Mouse (Mus musculus) lung, postnatal 36 days (tissue): Measurements from ENCODE around the gene Tesk1.
"Not testable (repeated sequence)": the region's sequence is repeated elsewhere in the genome, so short reads cannot be mapped to it uniquely, and the experiment has no call there.

Experiments used
- DNase-seq: peaks from one replicate; pipeline ENCODE4 v3.0.0; 2022; ENCODE audit warnings: mixed read lengths

Tesk1 gene

DNA sequence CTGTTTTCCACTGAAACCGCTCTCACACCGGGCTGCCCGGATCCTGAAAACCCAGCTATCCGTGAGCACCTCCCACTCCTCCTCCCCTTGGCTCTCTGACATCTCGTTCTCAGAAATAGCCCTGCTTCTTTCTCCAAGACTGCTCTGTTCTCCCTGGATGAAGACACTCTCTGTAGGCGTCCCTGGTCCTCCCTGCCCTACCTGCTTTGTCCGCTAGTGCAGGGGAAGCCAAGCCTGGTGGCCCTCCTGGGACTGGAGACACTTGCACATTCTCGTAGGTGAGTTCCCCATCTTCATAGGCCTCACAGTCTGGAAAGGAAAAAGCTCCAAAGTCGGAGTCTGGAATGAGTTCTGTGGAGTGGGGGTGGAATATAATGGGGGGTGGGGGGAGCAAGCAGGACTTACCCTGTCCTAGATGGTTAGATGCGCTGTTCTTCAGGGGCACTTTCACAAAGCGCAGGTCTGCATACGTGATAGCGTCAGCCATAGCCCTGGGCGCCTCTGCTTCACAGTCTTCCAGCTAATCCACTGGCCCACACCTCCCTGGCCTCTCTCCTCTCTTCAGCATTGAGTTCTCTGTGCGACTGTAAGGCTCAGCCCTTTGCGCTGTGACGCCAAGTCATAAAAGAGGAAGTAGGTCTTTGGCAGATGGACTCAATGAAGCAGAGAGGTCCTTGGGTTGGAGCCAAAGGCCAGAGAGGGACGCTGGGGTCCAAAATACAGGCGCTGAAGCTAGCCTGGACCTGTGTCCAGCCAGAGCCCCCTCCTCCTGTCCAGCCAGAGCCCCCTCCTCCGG is 12.5 kb downstream of the Tesk1 start, which contains the start of gene Cd72:
Gene Cd72 (minus strand): TSS at position 588 of the 796 bp plus-strand sequence.
- DNase-seq: peak; percentile 31

GRCm38 (mm10) chr4:43456470-43456869 is 14.7 kb downstream of the Tesk1 start:
- DNase-seq: peak; percentile 34

DNA sequence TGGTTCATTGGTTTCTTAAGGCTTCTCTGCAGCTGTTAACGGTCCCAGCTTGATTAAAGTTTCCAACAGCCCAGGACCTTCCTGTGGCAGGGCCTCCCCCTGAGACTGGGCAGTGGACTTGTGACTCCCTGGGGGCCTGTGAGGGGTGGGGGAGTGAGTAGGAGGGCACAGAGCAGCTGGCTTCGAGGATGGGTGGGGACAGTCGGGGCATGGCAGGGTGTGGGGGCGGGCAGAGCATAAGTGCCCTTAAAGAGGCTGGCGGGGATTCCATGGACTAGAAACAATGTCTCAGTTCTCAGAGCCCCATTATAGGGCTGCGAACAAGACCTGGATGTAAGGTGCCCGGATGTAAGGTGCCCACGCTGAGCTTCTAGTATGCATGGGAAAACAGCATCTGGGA is 15.4 kb downstream of the Tesk1 start:
- no peak for DNase-seq

DNA sequence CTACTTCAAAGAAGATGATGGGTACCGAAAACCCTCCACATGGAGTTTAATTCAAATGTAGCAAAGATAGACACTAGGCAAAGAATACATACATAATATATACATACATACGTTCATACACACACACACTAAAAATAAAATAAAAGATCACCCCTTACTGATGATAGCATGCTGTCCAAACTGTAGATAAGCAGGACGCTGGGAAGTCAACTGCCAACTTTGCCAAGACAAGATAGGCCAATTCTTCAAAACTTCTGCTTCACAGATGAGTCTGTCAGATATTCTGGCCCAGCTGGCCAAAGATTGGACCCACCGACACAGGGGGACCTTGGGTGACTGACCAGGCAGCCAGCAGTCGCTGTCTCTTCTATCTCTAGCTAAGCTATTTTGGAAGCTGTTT is 21.4 kb downstream of the Tesk1 start:
- no peak for DNase-seq

GRCm38 (mm10) chr4:43465935-43466334 is 24.2 kb downstream of the Tesk1 start:
- DNase-seq: no peak

DNA sequence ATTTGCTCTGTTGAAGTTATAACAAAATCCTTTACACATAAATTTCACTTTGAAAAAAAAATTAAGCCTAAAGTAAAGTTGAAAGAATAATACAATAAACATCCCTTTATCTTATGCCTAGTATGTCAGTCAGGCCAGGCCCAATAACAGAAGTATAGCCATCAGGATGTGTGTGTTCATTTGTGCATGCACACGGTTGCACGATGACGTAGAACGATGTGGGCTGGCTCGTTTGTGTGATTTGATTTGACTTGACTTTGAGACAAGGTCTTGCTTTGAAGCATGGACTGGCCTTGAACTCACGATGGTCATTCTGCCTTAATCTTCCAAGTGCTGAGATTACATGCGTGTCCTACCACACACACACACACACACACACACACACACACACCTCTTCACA is 25.1 kb downstream of the Tesk1 start:
- no peak for DNase-seq

- DNase-seq: no peak
Measured at GRCm38 (mm10) chr4:43470301-43470700, 28.6 kb downstream of the Tesk1 start.

DNA sequence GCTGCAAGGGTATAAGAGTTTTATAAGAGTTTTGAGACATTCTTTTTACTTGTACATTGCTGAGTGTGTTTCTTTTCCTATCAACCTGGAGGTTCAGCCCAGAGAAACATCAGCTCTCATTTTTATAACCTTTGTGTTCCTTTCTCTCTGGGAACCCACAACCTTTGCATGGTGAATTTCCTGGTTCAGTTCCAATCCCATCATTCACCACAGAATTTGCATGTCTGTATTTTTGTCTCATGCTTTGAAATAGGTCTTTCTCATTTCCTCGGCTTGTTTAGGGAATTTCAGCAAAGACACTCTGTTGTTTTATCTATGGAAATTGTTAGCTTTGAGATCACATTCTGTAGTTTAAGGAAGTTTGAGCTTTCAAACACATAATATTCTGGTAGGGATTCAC is 31.9 kb downstream of the Tesk1 start:
- no peak for DNase-seq

DNA sequence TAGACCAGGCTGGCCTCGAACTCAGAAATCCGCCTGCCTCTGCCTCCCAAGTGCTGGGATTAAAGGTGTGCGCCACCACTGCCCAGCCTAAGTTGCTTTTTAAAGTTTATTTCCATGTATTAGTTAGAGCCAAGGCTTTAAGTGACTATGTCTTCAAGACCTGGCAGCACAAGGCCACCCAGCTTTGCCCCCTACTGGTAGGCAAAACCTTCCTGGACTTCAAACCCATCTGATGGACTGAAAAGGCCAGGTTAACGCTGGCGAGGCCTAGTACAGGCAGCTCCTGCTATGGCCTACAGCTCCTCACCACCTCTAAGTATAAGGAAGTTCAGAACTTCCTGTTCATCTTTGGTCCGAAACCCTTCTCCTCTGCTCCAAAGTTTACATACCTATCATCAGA is 34.9 kb downstream of the Tesk1 start:
- peak; percentile 45 for DNase-seq

DNA sequence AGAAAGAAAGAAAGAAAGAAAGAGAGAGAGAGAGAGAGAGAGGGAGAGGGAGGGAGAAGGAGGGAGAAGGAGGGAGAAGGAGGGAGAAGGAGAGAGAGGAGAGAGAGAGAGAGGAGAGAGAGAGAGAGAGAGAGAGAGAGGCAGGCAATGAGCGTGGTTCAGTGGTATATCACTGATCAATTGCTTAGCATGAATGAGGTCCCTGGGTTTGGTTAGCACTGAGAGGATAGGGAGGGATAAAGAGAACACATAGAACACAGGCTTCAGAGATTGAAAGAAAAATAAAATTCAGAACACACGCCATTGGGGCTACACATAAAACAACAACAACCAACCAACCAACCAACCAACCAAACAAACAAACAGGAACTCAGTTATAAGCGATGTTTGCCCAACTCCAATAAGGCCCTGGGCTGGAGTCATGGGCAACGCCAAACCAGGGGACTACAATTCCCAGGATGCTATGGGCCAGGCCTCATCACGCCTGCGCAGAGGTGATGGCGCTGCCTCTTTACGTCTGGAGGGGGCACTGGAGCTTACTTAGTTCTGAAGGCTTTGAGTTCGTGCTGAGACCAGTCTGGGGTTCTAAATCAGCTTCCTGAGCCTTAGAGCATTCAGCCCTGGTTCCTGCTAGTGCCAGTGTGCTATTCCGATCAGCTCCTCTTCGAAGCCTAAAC is 36.3 kb downstream of the Tesk1 start:
- peak; percentile 96 for DNase-seq

- DNase-seq: no peak
Measured at GRCm38 (mm10) chr4:43478534-43478858, 36.8 kb downstream of the Tesk1 start.

GRCm38 (mm10) chr4:43478906-43479832 is 37.4 kb downstream of the Tesk1 start:
- peak; percentile 89 for DNase-seq

DNA sequence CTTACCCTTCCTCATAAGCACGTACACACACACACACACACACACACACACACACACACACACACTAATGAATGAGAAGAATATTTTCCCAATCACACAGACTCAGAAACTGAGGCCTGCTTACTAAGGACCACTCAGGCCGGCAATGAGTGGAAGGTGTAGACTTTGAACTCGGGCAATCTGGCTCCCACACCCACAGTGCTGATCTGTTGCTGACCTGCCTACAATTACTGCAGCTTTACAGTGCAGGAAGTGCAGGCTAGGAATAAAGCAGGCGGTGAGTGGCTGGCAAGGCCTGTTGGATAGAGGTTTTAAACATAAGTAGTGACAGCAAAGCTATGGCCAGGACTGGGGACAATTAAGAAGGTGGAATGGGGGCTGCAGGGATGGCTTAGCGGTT is 39.2 kb downstream of the Tesk1 start:
- DNase-seq: no peak

DNA sequence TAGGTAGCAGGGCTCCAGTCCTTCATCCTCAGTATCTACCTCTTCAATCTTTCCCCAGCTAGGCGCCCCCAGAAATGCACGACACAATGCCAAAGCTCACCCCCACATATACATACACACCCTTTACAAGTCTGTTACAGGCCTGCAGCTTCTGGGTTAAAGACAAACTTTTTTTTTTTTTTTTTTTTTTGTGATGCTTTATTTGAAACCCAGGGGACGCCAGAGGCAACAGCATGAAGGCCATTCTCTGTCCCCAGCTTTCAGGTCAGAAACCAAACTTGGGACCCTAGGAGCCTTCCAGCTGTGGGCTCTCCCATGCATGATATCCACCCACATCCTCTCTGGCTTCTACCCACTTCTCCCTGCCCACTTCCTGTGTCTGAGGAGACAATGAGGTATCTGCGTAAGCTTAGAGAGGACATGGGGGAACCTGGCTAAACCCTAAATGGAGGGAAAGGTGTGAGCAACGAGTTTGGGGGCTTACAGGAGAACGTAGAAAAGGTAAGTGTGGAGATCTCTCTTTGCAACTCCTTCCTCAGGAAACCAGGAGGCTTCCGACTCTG is 40.2 kb downstream of the Tesk1 start:
- DNase-seq: no peak

GRCm38 (mm10) chr4:43482591-43482990 is 40.9 kb downstream of the Tesk1 start:
- no peak for DNase-seq

GRCm38 (mm10) chr4:43483535-43484091 is 41.9 kb downstream of the Tesk1 start, which contains the start of gene Sit1:
Sit1 (minus strand) TSS chr4:43483734.
- DNase-seq: no peak

- DNase-seq: not testable (repeated sequence)
Measured at GRCm38 (mm10) chr4:43485666-43486065, 43.9 kb downstream of the Tesk1 start.

- no peak for DNase-seq
Measured at GRCm38 (mm10) chr4:43489611-43490010, 47.9 kb downstream of the Tesk1 start.

DNA sequence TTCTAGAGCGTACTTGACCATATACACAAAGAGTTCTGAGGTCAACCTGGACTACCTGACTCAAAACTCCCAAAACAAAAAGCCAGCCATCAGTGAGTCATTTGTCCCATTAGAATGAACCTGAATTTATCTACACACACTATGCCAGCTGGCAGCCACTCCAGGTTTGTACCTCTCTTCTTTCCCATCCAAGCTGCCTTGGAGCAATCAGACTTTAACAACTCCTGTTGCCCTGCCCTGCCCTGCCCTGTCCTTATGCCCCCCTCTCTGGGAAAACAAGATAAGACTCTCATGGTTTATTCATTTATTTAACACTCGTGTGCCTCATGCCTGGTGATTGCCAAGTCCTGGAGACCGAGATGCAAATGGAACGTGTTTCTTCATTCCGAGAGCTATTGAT is 49.1 kb downstream of the Tesk1 start:
- peak; percentile 87 for DNase-seq

- DNase-seq: no peak
Measured at GRCm38 (mm10) chr4:43492101-43492820, 50.5 kb downstream of the Tesk1 start.

DNA sequence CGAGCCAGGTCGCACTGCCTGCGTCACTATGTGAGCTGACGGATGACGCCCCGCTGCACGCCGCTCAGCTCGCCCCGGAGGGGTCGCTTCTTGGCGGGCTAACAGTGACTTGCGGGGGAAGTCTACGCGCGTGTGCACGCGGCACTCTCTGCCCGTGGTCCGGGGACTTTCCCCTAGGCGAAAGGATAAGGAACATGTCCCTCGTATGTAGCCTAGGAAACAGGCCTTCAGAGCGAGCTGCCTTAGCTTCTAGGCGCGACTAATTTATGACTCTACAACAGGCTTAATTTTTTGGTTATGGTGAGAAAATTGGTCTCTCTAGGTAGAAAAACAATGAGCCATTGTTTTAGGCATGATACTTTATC is 51.1 kb downstream of the Tesk1 start, which contains the start of gene Ccdc107:
Gene Ccdc107 (plus strand): TSS at position 80 of the 365 bp plus-strand sequence.
- peak; percentile 94 for DNase-seq
